Mouse (Mus musculus) midbrain, embryonic 16.5 days (tissue): ENCODE results near the gene H2-DMa. TPM values are rescaled to one million over a fixed set of nuclear protein-coding genes. Genes with fewer than 3 reads are reported as not detected.

Experiments used
- ATAC-seq: fragments of 200-750 bp; cut with Nextera tagmentation; 2 replicates; pipeline ENCODE4 v1.8.0; 2017; ENCODE audit warnings: moderate TSS enrichment
- H3K27ac ChIP-seq: fragments of 300-500 bp; sonication (generic); 2 replicates; pipeline ENCODE4 v1.5.1; 2014; ENCODE audit warnings: mild to moderate bottlenecking, low read length, mixed read lengths
- H3K27me3 ChIP-seq: fragments of 300-500 bp; sonication (generic); 2 replicates; pipeline ENCODE4 v1.6.1; 2014; ENCODE audit warnings: low read depth, low read length, mixed read lengths; ENCODE audit not compliant: control insufficient read depth, insufficient read depth
- H3K36me3 ChIP-seq: fragments of 300-500 bp; sonication (generic); 2 replicates; pipeline ENCODE4 v1.6.1; 2014; ENCODE audit warnings: mild to moderate bottlenecking, low read length, moderate library complexity, mixed read lengths; ENCODE audit not compliant: control insufficient read depth, insufficient read depth
- H3K4me1 ChIP-seq: fragments of 300-500 bp; sonication (generic); 2 replicates; pipeline ENCODE4 v1.6.1; 2014; ENCODE audit warnings: mild to moderate bottlenecking, low read length, mixed read lengths; ENCODE audit not compliant: control insufficient read depth, insufficient read depth
- H3K4me2 ChIP-seq: fragments of 300-500 bp; sonication (generic); 2 replicates; pipeline ENCODE4 v1.6.1; 2014; ENCODE audit warnings: mild to moderate bottlenecking, low read length, mixed read lengths
- H3K4me3 ChIP-seq: fragments of 300-500 bp; sonication (generic); 2 replicates; pipeline ENCODE4 v1.5.1; 2014; ENCODE audit warnings: low read depth, mild to moderate bottlenecking, low read length, moderate library complexity, mixed read lengths
- H3K9ac ChIP-seq: fragments of 300-500 bp; sonication (generic); 2 replicates; pipeline ENCODE4 v1.6.1; 2014; ENCODE audit warnings: low read depth, low read length, mixed read lengths
- H3K9me3 ChIP-seq: fragments of 300-500 bp; sonication (generic); replicated peaks from 2 replicates; pipeline ENCODE4 v1.6.1; 2014; ENCODE audit warnings: mild to moderate bottlenecking, low read length, mixed read lengths; ENCODE audit not compliant: control insufficient read depth, poor library complexity, severe bottlenecking
- WGBS: fragments of 180-500 bp; shearing (Covaris S2); extraction: QIAGEN DNeasy Blood & Tissue Kit; methylation state at CpG from one replicate; pipeline ENCODE4 v1.1.7; 2014; 5-methylcytosine and 5-hydroxymethylcytosine counted together
- polyA plus RNA-seq: library from polyadenylated mRNA; unstranded; fragments of >200 nt; fragmentation: Nextera tagmentation; extraction: Ambion mirVana; gene quantifications from 2 replicates; pipeline ENCODE4 v1.2.1, GENCODE M21; 2015

The H2-DMa gene
- polyA plus RNA-seq, 1 experiment from 2014 or later: 22.7 TPM

GRCm38 (mm10) chr17:34135297-34136224 is 16.2 kb downstream of the H2-DMa start:
- peaks cover 11% of the 10 kb centered on the region; the same call in 1 of the 2 replicates for H3K4me1 ChIP-seq
- H3K27me3 ChIP-seq: peaks cover 33% of the 10 kb centered on the region
- peak overlapping the region; percentile 78 for H3K4me2 ChIP-seq
- H3K9ac ChIP-seq: peak overlapping the region; percentile 59
- H3K36me3 ChIP-seq: no peaks in the 10 kb centered on the region
- H3K27ac ChIP-seq: 0 out of 2 replicates have a peak overlapping the region, but pooled peaks have one; percentile 51
- ATAC-seq: peak; percentile 98
- no peaks in the 10 kb centered on the region for H3K9me3 ChIP-seq
- WGBS: 6% methylated on average over 31 of the region's 31 CpGs
- H3K4me3 ChIP-seq: peak overlapping the region; percentile 45

- Histone ChIP-seq H3K4me3 (no peak overlapping the region), H3K27me3 (peaks cover 40% of the 10 kb centered on the region), H3K9me3 (no peaks in the 10 kb centered on the region), H3K4me2 (no peak overlapping the region), H3K27ac (no peak overlapping the region), H3K4me1 (peaks cover 11% of the 10 kb centered on the region; the same call in 1 of the 2 replicates), H3K9ac (no peak overlapping the region), H3K36me3 (no peaks in the 10 kb centered on the region)
- 81% methylated on average over 7 of the region's 7 CpGs for WGBS
- ATAC-seq: no peak
These were observed 18.3 kb downstream of the H2-DMa start for GRCm38 (mm10) chr17:34137601-34138000.

GRCm38 (mm10) chr17:34138655-34139054 is 19.3 kb downstream of the H2-DMa start:
- Histone ChIP-seq H3K4me3 (no peak overlapping the region), H3K27me3 (peaks cover 40% of the 10 kb centered on the region), H3K9ac (no peak overlapping the region), H3K27ac (no peak overlapping the region), H3K36me3 (no peaks in the 10 kb centered on the region), H3K4me2 (no peak overlapping the region), H3K9me3 (no peaks in the 10 kb centered on the region), H3K4me1 (peaks cover 11% of the 10 kb centered on the region; the same call in 1 of the 2 replicates)
- whole genome bisulfite sequencing: 82% methylated on average over 7 of the region's 7 CpGs
- ATAC-seq: no peak

GRCm38 (mm10) chr17:34139416-34139815 is 20.1 kb downstream of the H2-DMa start:
- Histone ChIP-seq H3K36me3 (no peaks in the 10 kb centered on the region), H3K4me2 (peak overlapping the region; percentile 44), H3K9me3 (no peaks in the 10 kb centered on the region), H3K27ac (no peak overlapping the region), H3K27me3 (peaks cover 40% of the 10 kb centered on the region), H3K9ac (peak overlapping the region; percentile 43), H3K4me3 (peak overlapping the region; percentile 21), H3K4me1 (peaks cover 11% of the 10 kb centered on the region; the same call in 1 of the 2 replicates)
- 2% methylated on average over 16 of the region's 16 CpGs for WGBS
- ATAC-seq: no peak

- 11% methylated on average over 5 of the region's 5 CpGs for WGBS
- Histone ChIP-seq H3K27ac (no peak overlapping the region), H3K9ac (0 out of 2 replicates have a peak overlapping the region, but pooled peaks have one; percentile 20)
These were observed 20.9 kb downstream of the H2-DMa start for GRCm38 (mm10) chr17:34140240-34140639.

GRCm38 (mm10) chr17:34141448-34141847 is 22.1 kb downstream of the H2-DMa start:
- Histone ChIP-seq H3K27ac (no peak overlapping the region), H3K27me3 (peaks cover 39% of the 10 kb centered on the region), H3K4me2 (no peak overlapping the region), H3K9me3 (no peaks in the 10 kb centered on the region), H3K36me3 (no peaks in the 10 kb centered on the region), H3K4me1 (peaks cover 6% of the 10 kb centered on the region; the same call in 1 of the 2 replicates), H3K4me3 (no peak overlapping the region), H3K9ac (no peak overlapping the region)
- 50% methylated on average over 4 of the region's 4 CpGs for WGBS
- ATAC-seq: no peak

More at GRCm38 (mm10) chr17:34140240-34140639, 20.9 kb downstream of the H2-DMa start:
- ATAC-seq: no peak
- Histone ChIP-seq H3K27me3 (peaks cover 40% of the 10 kb centered on the region), H3K36me3 (no peaks in the 10 kb centered on the region), H3K4me3 (no peak overlapping the region), H3K4me2 (no peak overlapping the region), H3K9me3 (no peaks in the 10 kb centered on the region), H3K4me1 (peaks cover 8% of the 10 kb centered on the region; the same call in 1 of the 2 replicates)

- H3K27me3 ChIP-seq: peaks cover 35% of the 10 kb centered on the region
- H3K9ac ChIP-seq: no peak overlapping the region
- no peak overlapping the region for H3K27ac ChIP-seq
- peaks cover 6% of the 10 kb centered on the region; the same call in 1 of the 2 replicates for H3K4me1 ChIP-seq
- no peak for ATAC-seq
- no peak overlapping the region for H3K4me2 ChIP-seq
- no peak overlapping the region for H3K4me3 ChIP-seq
- H3K36me3 ChIP-seq: no peaks in the 10 kb centered on the region
- no peaks in the 10 kb centered on the region for H3K9me3 ChIP-seq
- WGBS: 87% methylated on average over 7 of the region's 7 CpGs
These were observed 23.2 kb downstream of the H2-DMa start for GRCm38 (mm10) chr17:34142456-34143010.

GRCm38 (mm10) chr17:34143033-34143432 is 23.7 kb downstream of the H2-DMa start, which contains the start of gene H2-DMb2:
TSS of gene H2-DMb2 (plus strand) at chr17:34143307.
- Histone ChIP-seq H3K4me2 (no peak within 1 kb of the TSS), H3K4me1 (peaks cover 6% of the 10 kb centered on the region; the same call in 1 of the 2 replicates), H3K36me3 (no peaks in the 10 kb centered on the region), H3K27me3 (peaks cover 33% of the 10 kb centered on the region), H3K4me3 (no peak within 1 kb of the TSS), H3K27ac (no peak within 1 kb of the TSS), H3K9ac (no peak within 1 kb of the TSS), H3K9me3 (no peaks in the 10 kb centered on the region)
- WGBS: 30% methylated on average over 7 of the region's 7 CpGs
- no peak for ATAC-seq
